Mouse (Mus musculus) megakaryocyte, embryonic 14.5 days (primary cell): ENCODE data around the gene Gm5244.

Experiments
- FLI1 ChIP-seq: IDR thresholded peaks from 2 replicates; pipeline ENCODE4 v1.6.1; 2012; ENCODE audit warnings: low read length, inconsistent platforms, mixed read lengths
- GATA1 ChIP-seq: IDR thresholded peaks from 3 replicates; pipeline ENCODE4 v1.6.1; 2012; ENCODE audit warnings: mixed read lengths, low read length, inconsistent platforms, borderline replicate concordance

GRCm38 (mm10) chr19:12846382-12846781, at the start of gene Gm5244:
- TF ChIP-seq GATA1: no peak
- TF ChIP-seq FLI1: no peak
